In genomic region chr6:38443842-38444241, GRCm38 (mm10) we compare ENCODE assay signal across 19 mouse cellular contexts. TPM values are rescaled to one million over a fixed set of nuclear protein-coding genes. Genes with fewer than 3 reads are reported as not detected.
A peak's percentile ranks its signal among the peaks of the same experiment; 100 is the strongest.
DNase-seq lines count a peak whose midpoint lies in the region; ATAC-seq and TF ChIP-seq lines count a peak whose summit lies in the region.
"Had no signal": no experiment of that assay in that cellular context is flagged by ENCODE, and none has a peak within 500 bp of the region (broad histone marks: within the 10 kb centered on the region; RNA-seq: fewer than 3 reads in every experiment).

No protein-coding gene starts in this region.

- no peaks in the 10 kb centered on the region for H3K27me3 ChIP-seq in G1E (ENCODE audit: insufficient read depth, low read length)
- no peaks in the 10 kb centered on the region for H3K27me3 ChIP-seq in liver, embryonic 16.5 days (ENCODE audit: control insufficient read depth, insufficient read depth, low read depth, low read length)
- H3K27me3 ChIP-seq: hindbrain, embryonic 13.5 days had no signal

- H3K27ac ChIP-seq in liver, embryonic 16.5 days (ENCODE audit: low read length) = peak overlapping the region; percentile 82
- H3K27ac ChIP-seq: heart, embryonic 10.5 days; hindbrain, embryonic 13.5 days had no signal

- no peaks in the 10 kb centered on the region for H3K9me3 ChIP-seq in G1E (replicated peaks)
- no peaks in the 10 kb centered on the region for H3K9me3 ChIP-seq in liver, embryonic 16.5 days (replicated peaks; ENCODE audit: control insufficient read depth, low read length)
- H3K9me3 ChIP-seq: heart, embryonic 10.5 days; hindbrain, embryonic 13.5 days had no signal

- DNase-seq in 3134 (ENCODE audit: extremely low read depth, insufficient read length, low spot score) (peak; percentile 4), G1E (ENCODE audit: low spot score) (no peak)
- DNase-seq in layer of hippocampus, adult 9-11 months = no peak
- DNase-seq in right cerebral cortex, postnatal 25 days = no peak
- DNase-seq: adrenal gland, postnatal 10 days; cerebellum, adult 2 months; cerebellum, postnatal 36 days; heart, postnatal 14 days; kidney, adult 8-10 months; kidney, postnatal 14 days; lung, adult 2 months; thymus, postnatal 4 days had no signal

- ATAC-seq in G1E (ENCODE audit: extremely low read depth, insufficient number of reproducible peaks, low FRiP score, poor library complexity, severe bottlenecking) = peak; percentile 78
- peak; percentile 67 for ATAC-seq in erythroid progenitor cell, adult 5-6 weeks (replicated peaks; ENCODE audit: low FRiP score, poor library complexity, severe bottlenecking)
- peak; percentile 97 for ATAC-seq in liver, embryonic 16.5 days (ENCODE audit: low read depth)
- ATAC-seq in inflammation-experienced regulatory T-cells, adult 6 months = no peak
- ATAC-seq: activated CD4-positive, CD25-positive, alpha-beta regulatory T cell, adult 4 months; forebrain, embryonic 14.5 days had no signal

- TF ChIP-seq CTCF in G1E (IDR thresholded peaks at IDR 0.05; ENCODE audit: low read depth, low read length) = no peak

- H3K4me3 ChIP-seq in G1E (ENCODE audit: low read depth, low read length) = no peak overlapping the region
- H3K4me3 ChIP-seq in liver, embryonic 16.5 days (ENCODE audit: low read depth, low read length) = no peak overlapping the region
- H3K4me3 ChIP-seq: heart, embryonic 10.5 days; hindbrain, embryonic 13.5 days had no signal

- peaks cover 54% of the 10 kb centered on the region for H3K4me1 ChIP-seq in G1E (ENCODE audit: insufficient read depth, low read depth, low read length)
- peaks cover 17% of the 10 kb centered on the region for H3K4me1 ChIP-seq in liver, embryonic 16.5 days (ENCODE audit: control insufficient read depth, low read depth, low read length)
- H3K4me1 ChIP-seq: heart, embryonic 10.5 days had no signal

- WGBS in liver, embryonic 16.5 days (ENCODE audit: insufficient replicate concordance) = 18% methylated on average over 3 of the region's 3 CpGs

- H3K36me3 ChIP-seq in G1E (replicated peaks) = peaks cover 53% of the 10 kb centered on the region
- H3K36me3 ChIP-seq in liver, embryonic 16.5 days (ENCODE audit: control insufficient read depth, insufficient read depth) = peaks cover 9% of the 10 kb centered on the region; the same call in 1 of the 2 replicates

- H3K9ac ChIP-seq in liver, embryonic 16.5 days (ENCODE audit: low read depth, low read length) = no peak overlapping the region
- H3K9ac ChIP-seq: hindbrain, embryonic 13.5 days had no signal

- peak overlapping the region; percentile 24; the same call in 1 of the 2 replicates for H3K4me2 ChIP-seq in liver, embryonic 16.5 days (ENCODE audit: low read depth, low read length)
- H3K4me2 ChIP-seq: hindbrain, embryonic 13.5 days had no signal

RNA-seq across cellular contexts. Expression of gene Ubn2, which starts 10.1 kb away (rescaled TPM):
- 108 and 124 TPM in 2 replicates for total RNA-seq in G1E (2014; fragmentation: Nextera tagmentation)
- 25.8 and 26.9 TPM in 2 replicates for total RNA-seq in G1E (2017)
- 3.6 and 4.1 TPM in 2 replicates for polyA plus RNA-seq in G1E (2012)
- 46.5 and 66.3 TPM in 2 replicates for total RNA-seq in erythroid progenitor cell, adult 5-6 weeks (2015; ENCODE audit: low replicate concordance)
- total RNA-seq in erythroid progenitor cell, adult 5-6 weeks (2017; ENCODE audit: low replicate concordance) = 33.1 and 36.6 TPM in 2 replicates
- polyA plus RNA-seq in liver, embryonic 16.5 days (2015; fragmentation: Nextera tagmentation; extraction: Ambion mirVana) = 4.1 and 4.2 TPM in 2 replicates
- polyA plus RNA-seq in inflammation-experienced regulatory T-cells, adult 6 months (2017; shearing (Covaris generic)) = 10 to 100 TPM; 15.1 to 28.9 (median 23.5) TPM
